Mouse (Mus musculus): ENCODE measurements at regions not wholly inside any gene's neighbourhood (a gene's known extent, or its start where the extent isn't known, plus 50 kb on each side); places are given as distances from the start of the nearest gene placed in this dataset.
A peak's percentile ranks its signal among the peaks of the same experiment; 100 is the strongest.

DNA sequence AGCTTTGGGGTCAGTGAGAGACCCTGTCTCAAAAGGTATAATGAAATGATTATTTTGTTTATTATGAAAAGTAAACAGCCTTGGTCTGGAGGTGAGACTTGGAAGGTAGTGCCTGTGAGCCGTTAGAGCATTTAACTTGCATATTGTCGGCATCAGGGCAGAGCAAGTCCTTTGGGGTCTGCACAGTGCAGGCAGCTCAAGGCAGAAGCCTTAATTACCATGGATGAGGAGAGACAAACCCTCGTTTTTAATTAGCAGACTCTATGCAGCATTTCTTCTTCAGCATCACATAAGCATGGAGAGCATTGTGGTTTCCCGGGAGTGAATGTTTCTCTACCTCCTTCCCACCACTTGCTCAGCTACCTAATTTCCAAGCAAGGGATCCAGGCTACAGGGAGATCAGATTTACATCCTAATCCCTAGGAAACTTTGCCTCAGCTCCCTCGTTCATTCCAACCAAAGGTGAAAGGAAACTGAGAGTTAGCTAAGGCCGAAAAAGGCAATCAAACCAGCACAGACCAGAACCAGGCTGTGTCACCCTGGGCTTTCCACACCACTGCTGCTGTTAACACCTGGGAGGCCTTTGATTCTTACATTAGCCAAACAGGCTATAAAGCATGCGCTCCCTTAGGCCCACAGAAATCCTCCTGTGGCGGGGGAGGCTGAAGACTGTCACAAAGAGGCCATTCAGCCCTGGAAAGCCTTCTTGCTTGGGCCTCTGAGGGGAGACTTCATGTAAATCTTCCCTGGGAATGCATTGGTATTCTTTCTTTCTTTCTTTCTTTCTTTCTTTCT, 120.9 kb upstream of the Trib2 start:
- ATAC-seq (replicated peaks; ENCODE audit: low FRiP score, poor library complexity, severe bottlenecking): no peak

DNA sequence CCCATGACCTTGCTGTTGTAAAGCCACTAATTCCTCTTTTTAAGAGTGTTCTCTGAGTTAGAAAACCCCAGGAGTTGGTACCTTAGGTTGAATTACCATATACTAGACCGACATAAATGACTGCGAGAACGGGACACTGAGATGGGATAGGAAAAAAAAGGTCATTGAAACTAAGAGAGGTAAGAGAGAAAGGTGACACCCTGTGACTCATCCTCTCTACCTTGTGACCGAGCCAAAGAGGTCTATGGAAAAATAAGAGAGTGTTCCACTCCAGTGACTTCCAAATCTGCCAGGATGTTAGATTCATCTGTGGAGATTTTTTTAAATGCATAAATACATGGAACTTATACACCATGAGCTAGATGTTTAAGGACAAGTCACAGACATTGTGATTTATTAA, 115.3 kb upstream of the Trib2 start:
- ATAC-seq (replicated peaks; ENCODE audit: low FRiP score, poor library complexity, severe bottlenecking): no peak

DNA sequence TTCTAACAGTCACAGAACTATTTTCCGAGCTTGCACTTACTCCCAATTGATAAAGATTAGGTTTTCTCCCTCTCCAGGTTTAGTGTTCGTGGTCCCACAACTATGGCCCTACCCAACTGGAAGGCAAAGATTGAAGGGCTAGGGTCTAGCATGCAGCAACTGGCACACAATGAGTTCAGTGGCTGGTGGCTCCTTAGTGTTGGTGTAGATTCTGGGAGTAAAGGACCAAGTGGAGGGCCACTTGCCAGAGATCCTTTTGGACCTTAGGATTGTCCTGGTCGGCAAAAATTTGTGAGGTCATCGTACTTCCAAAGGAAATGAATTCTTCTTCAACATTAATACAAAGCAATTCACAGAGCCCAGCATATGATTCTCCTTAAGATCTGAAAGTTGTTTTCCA, 114.8 kb upstream of the Trib2 start:
- ATAC-seq (replicated peaks; ENCODE audit: low FRiP score, poor library complexity, severe bottlenecking): no peak

DNA sequence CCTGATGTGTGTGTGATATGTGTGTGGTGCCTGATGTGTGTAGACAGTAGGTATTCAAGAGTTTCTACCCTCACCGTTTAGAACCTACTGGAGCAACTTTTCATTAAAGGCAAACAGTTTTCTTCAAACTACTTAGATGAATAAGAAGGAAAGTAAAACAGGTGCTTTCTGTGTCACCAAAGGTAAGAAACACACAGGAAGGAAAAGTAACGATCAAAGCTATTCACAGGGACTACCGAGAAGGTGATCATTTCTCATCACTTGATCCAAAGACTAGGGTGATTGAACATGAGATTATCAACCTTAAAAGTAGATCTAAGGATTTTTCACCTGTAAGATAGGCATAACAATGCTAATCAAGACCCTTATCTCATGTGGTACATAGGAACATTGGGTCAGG, 113.4 kb upstream of the Trib2 start:
- ATAC-seq (replicated peaks; ENCODE audit: low FRiP score, poor library complexity, severe bottlenecking): no peak

DNA sequence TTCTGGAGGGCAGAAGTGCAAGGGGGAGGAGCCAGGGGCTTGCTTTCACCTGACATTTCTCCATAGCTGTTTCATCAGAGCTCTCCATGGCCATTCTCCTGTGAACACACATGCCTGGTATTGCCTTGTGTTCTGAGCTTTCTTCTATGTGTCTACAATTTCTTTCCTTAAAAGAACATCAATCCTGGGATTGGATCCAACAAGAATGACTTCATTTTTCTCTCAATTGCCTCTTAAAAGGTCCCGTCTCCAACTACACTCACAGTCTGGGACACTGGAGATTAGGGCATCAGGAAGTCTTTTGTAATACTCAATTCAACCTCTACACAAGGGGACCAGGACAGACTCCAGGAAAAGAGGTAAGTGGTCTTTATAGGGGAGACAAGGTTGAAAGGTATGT, 112.8 kb upstream of the Trib2 start:
- no peak for ATAC-seq (replicated peaks; ENCODE audit: low FRiP score, poor library complexity, severe bottlenecking)

DNA sequence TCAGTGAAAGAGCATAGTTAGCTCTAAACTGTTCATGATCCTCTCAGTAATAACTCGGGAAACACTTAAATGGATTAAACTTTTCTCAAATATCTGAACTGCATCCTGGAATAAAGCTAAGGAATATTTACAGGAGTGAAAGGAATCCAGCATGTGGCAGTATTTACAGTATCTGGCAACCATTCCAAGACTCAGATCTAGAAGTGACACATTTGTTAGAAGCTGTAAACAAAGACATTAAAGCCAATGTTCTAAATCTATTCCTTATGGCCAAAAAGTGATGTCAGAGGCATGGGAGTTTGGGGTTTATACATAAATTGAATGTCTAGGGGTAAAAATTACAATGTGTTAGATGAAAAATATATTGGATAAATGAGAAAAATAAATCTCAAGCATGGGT, 101.6 kb upstream of the Trib2 start:
- no peak for ATAC-seq (replicated peaks; ENCODE audit: low FRiP score, poor library complexity, severe bottlenecking)

DNA sequence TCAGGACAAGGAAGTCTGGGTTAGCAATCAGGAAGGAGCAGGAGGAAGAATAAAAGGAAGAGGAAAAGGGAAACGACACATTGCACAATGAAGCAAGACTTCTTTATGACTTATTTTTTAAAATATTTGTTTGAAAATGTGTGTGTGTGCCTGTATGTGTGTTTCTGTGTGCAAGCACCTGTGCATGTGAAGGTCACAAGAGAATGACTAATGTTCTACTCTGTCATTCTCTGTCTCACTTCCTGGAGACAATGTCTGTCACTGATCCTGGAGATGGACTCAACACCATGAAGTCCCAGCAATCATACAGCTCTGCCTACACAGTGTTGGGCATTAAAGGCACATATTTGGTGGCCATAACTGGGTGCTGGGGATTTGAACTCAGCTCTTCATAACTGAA, 96.2 kb upstream of the Trib2 start:
- no peak for ATAC-seq (replicated peaks; ENCODE audit: low FRiP score, poor library complexity, severe bottlenecking)

DNA sequence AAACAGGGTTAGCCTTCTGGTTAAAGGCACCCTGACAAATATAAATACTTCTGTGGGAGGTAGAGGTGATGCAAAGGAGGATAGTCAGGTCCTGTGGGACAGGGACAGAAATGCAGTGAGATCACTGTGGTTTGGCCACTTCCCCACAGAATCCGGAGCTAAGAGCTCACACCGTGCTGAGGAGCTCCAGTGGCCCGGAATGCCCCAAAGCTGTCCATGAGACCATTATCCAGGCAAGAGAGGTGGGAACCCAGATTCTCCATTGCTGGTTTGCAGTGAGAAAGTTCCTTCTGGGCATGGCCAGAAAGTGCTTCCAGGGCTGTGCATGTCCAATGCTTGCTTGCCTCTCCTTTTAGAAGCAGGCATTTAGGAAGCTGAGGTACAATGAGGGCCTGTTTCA, 95.8 kb upstream of the Trib2 start:
- no peak for ATAC-seq (replicated peaks; ENCODE audit: low FRiP score, poor library complexity, severe bottlenecking)

DNA sequence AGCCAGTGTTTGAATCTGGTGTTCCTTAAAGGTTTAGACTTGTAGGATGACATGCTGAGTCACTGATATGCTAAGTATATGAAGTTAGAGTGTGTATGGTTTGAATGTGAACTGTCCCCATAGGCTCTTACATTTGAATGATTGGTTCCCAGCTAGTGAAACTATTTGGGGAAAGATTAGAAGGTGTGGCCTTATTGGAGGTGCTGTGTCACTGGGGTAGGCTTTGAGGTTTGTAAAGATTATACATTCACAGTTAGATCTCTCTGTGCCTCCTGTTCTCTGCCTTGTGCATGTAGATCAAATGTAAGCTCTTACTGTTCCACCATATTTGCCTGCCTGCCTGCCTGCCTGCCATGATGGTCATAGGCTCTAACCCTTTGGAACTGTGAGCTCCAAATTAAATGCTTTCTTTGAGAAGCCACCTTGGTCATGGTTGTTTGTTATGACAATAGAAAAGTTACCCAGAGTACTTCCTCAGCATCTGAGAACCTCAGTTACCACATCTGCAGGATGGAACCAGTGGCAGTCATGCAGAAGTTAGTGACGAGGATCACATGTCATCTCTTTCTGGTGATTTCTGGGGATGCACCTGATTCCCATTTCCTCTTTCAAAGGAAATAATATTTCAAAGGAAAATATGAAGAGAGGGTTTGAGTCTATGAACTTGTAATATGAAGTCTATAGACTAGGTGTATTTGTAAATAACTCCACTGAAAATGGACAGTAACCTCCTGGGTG, 94.7 kb upstream of the Trib2 start:
- ATAC-seq (replicated peaks; ENCODE audit: low FRiP score, poor library complexity, severe bottlenecking): no peak

DNA sequence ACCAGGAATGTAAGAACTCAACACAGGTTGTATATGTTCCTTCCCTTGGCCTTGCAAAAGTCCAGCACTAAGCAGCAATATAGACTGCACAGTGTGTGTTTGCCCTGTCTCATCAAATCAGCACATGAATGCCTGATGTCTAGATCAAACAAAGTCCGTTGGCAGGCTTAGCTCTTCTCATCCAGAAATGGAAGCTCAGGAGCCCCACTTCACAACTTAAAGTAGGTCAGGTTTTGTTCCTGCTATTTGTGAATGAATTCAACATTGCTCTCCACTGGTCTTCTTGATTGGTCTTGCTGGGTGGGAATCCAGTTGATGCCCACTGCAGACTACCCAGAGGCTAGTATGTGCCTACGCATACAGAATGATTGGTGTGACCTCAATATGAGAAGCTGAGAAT, 80.8 kb upstream of the Trib2 start:
- ATAC-seq (replicated peaks; ENCODE audit: low FRiP score, poor library complexity, severe bottlenecking): no peak

DNA sequence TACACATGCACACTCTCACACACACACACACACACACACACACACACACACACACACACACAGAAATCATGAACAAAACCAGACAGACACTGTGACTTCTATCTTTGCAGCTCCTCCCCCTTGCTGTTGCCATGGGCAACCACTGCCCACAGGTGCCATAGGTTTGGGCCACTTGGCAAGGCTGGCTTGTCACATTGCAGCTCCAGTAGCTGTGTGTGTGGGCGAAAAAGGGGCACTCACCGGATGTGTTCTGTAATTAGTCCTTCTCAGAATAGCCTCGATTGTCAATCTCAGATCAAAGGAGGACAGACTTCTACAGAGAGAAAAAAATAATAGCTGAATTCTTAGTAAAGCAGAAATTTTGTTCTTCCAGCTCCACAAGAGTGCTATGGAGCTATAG, 79.8 kb upstream of the Trib2 start:
- no peak for ATAC-seq (replicated peaks; ENCODE audit: low FRiP score, poor library complexity, severe bottlenecking)

DNA sequence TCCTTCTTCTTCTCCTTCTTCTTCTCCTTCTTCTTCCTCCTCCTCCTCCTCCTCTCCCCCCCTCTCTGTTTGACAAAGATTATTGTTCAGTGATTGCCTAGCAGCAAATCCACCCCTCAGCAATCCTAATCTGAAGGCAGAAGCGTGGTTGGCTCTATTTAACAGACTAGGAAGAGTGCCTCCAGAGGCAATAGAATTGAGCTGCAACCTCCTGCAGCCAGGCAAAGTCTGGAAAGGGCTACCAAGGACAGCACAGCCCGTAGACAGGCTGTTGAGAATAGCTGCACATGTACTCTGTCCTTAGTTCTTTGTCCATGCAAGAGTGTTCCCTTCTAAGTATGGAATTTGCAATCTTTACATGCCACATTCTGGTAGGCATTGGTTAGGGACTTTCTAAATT, 78.5 kb upstream of the Trib2 start:
- ATAC-seq (replicated peaks; ENCODE audit: low FRiP score, poor library complexity, severe bottlenecking): no peak

DNA sequence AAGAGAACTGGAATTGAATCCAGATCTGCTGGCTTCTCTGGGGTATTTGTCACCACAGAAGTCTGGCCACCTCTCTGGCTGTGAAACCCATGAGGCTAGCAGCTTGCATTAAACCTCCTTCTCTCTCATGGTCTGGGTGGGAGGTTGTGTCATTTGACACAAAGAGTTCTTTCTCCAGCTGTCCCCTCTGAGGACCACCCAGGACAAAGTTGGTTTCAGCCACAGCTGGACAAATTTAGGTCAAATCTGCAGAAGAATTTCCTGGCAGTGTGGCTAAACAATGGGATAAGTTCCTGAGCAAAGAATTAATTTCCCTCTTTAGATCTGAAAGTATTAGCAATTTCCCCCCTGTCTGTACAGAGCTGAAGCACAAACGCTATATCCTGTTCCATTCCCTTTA, 73.9 kb upstream of the Trib2 start:
- no peak for ATAC-seq (replicated peaks; ENCODE audit: low FRiP score, poor library complexity, severe bottlenecking)

DNA sequence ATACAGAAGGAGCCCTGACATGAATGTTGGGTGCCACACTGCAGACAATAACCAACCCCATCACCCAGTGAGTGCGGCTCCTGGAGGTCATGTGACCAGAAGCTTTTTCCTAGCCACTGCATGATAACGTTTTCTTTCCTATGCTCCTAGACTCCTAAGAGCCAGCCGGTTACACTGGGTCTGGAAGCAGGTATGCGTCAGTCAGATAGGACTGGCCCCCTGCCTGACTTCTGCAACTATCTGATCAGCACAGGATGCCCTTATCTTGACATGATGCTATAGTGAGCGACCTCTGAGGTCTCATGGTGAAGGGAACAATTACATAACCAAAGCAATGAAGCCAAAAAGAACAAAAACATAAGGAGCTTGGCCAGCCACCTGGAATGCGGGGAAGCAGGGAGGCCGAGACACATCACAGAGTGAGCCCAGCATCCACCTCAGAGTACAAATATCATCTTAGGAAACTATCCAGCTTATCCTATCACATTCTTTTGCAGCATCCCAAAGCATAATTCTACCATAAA, 63.2 kb upstream of the Trib2 start:
- ATAC-seq (replicated peaks; ENCODE audit: low FRiP score, poor library complexity, severe bottlenecking): peak; percentile 39; the same call in 1 of the 2 replicates
